Mouse (Mus musculus) thymus, adult 2 months (tissue): Measurements from ENCODE around the gene Pik3r5. TPM values are rescaled to one million over a fixed set of nuclear protein-coding genes. Genes with fewer than 3 reads are reported as not detected.

Experiments
- DNase-seq: peaks from one replicate; pipeline ENCODE4 v3.0.0; 2021
- H3K27ac ChIP-seq: fragments of 200-500 bp; 2 replicates; pipeline ENCODE4 v1.5.1; 2012; ENCODE audit warnings: low read length, control low read depth; ENCODE audit not compliant: control insufficient read depth, insufficient read depth
- H3K27me3 ChIP-seq: fragments of 200-500 bp; 2 replicates; pipeline ENCODE4 v1.6.1; 2012; ENCODE audit warnings: mild to moderate bottlenecking, low read length, moderate library complexity, mixed read lengths; ENCODE audit not compliant: control insufficient read depth, insufficient read depth
- H3K36me3 ChIP-seq: fragments of 200-500 bp; 2 replicates; pipeline ENCODE4 v1.6.1; 2012; ENCODE audit warnings: mild to moderate bottlenecking, low read length, moderate library complexity; ENCODE audit not compliant: control insufficient read depth, insufficient read depth
- H3K4me1 ChIP-seq: fragments of 200-500 bp; replicated peaks from 2 replicates; pipeline ENCODE4 v1.6.1; 2012; ENCODE audit warnings: low read length; ENCODE audit not compliant: control insufficient read depth, insufficient read depth
- H3K4me3 ChIP-seq: fragments of 200-500 bp; 2 replicates; pipeline ENCODE4 v1.5.1; 2012; ENCODE audit warnings: mild to moderate bottlenecking, low read length, control low read depth, moderate library complexity; ENCODE audit not compliant: control insufficient read depth, insufficient read depth
- CTCF ChIP-seq: fragments of 200-500 bp; IDR thresholded peaks from 2 replicates; pipeline ENCODE4 v1.5.1; 2012; ENCODE audit warnings: mild to moderate bottlenecking, control low read depth, low read length, moderate library complexity, borderline replicate concordance; ENCODE audit not compliant: control insufficient read depth, poor library complexity, insufficient read depth; ENCODE audit errors: extremely low read depth
- POLR2A ChIP-seq: fragments of 200-500 bp; IDR thresholded peaks from 2 replicates; pipeline ENCODE4 v1.6.1; 2012; ENCODE audit warnings: mild to moderate bottlenecking, low read length, control low read depth, moderate library complexity; ENCODE audit not compliant: control insufficient read depth, poor library complexity, insufficient read depth; ENCODE audit errors: extremely low read depth
- WGBS: fragments of 180-500 bp; shearing (Covaris S2); methylation state at CpG from one replicate; pipeline ENCODE4 v1.1.7; 2018; 5-methylcytosine and 5-hydroxymethylcytosine counted together
- polyA plus RNA-seq: library from polyadenylated mRNA; depleted of rRNA; stranded (reverse); fragments of >200 nt; gene quantifications from 2 replicates; pipeline ENCODE4 v1.2.3, GENCODE M21; 2012

Pik3r5 gene
- polyA plus RNA-seq, 1 experiment: 105 TPM

- peaks cover 39% of the 10 kb centered on the region for H3K27me3 ChIP-seq
- no peak for TF ChIP-seq CTCF
- TF ChIP-seq POLR2A: no peak
- no peak overlapping the region for H3K27ac ChIP-seq
- WGBS: 3% methylated on average over 70 of the region's 90 CpGs
- peak; percentile 54 for DNase-seq
- no peaks in the 10 kb centered on the region for H3K36me3 ChIP-seq
- peak overlapping the region; percentile 73 for H3K4me3 ChIP-seq
- H3K4me1 ChIP-seq: peaks cover 25% of the 10 kb centered on the region
These were observed 45.1 kb upstream of the Pik3r5 start for GRCm38 (mm10) chr11:68386589-68387440.

- H3K27ac ChIP-seq: no peak overlapping the region
- peak overlapping the region; percentile 73 for H3K4me3 ChIP-seq
- no peak for DNase-seq
- H3K4me1 ChIP-seq: peaks cover 25% of the 10 kb centered on the region
- no peaks in the 10 kb centered on the region for H3K36me3 ChIP-seq
- no peak for TF ChIP-seq CTCF
- TF ChIP-seq POLR2A: no peak
- H3K27me3 ChIP-seq: peaks cover 40% of the 10 kb centered on the region
- 79% methylated on average over 4 of the region's 4 CpGs for WGBS
These were observed 44.5 kb upstream of the Pik3r5 start for GRCm38 (mm10) chr11:68387441-68387760.

- no peak for DNase-seq
- no peak overlapping the region for H3K27ac ChIP-seq
- H3K36me3 ChIP-seq: no peaks in the 10 kb centered on the region
- TF ChIP-seq POLR2A (no peak), CTCF (no peak)
- H3K4me1 ChIP-seq: peaks cover 25% of the 10 kb centered on the region
- no peak overlapping the region for H3K4me3 ChIP-seq
- H3K27me3 ChIP-seq: peaks cover 43% of the 10 kb centered on the region
- WGBS: 92% methylated on average over 11 of the region's 11 CpGs
These were observed 43.8 kb upstream of the Pik3r5 start for GRCm38 (mm10) chr11:68387971-68388654.

GRCm38 (mm10) chr11:68388655-68389015, 43.3 kb upstream of the Pik3r5 start:
- Histone ChIP-seq H3K36me3 (no peaks in the 10 kb centered on the region), H3K27ac (no peak overlapping the region), H3K4me3 (no peak overlapping the region), H3K4me1 (peaks cover 25% of the 10 kb centered on the region), H3K27me3 (peaks cover 43% of the 10 kb centered on the region)
- WGBS: 84% methylated on average over 1 of the region's 1 CpGs
- TF ChIP-seq CTCF: no peak
- TF ChIP-seq POLR2A: no peak
- no peak for DNase-seq

- Histone ChIP-seq H3K27me3 (peaks cover 39% of the 10 kb centered on the region), H3K36me3 (no peaks in the 10 kb centered on the region), H3K27ac (no peak overlapping the region), H3K4me3 (no peak overlapping the region), H3K4me1 (peaks cover 21% of the 10 kb centered on the region)
- WGBS: 41% methylated on average over 8 of the region's 8 CpGs
- no peak for DNase-seq
- TF ChIP-seq CTCF (no peak), POLR2A (no peak)
These were observed 42.3 kb upstream of the Pik3r5 start for GRCm38 (mm10) chr11:68389621-68390020.

GRCm38 (mm10) chr11:68390381-68391287, 41.3 kb upstream of the Pik3r5 start:
- TF ChIP-seq CTCF (no peak), POLR2A (no peak)
- peaks cover 11% of the 10 kb centered on the region for H3K4me1 ChIP-seq
- no peak overlapping the region for H3K4me3 ChIP-seq
- peaks cover 30% of the 10 kb centered on the region for H3K27me3 ChIP-seq
- no peak overlapping the region for H3K27ac ChIP-seq
- WGBS: 25% methylated on average over 19 of the region's 19 CpGs
- H3K36me3 ChIP-seq: no peaks in the 10 kb centered on the region
- DNase-seq: no peak
